Mouse (Mus musculus): ENCODE data around the gene Tnni3k.

GRCm38 (mm10) chr3:154885048-154885447 is 170.2 kb downstream of the Tnni3k start:
- TF ChIP-seq EP300 (IDR thresholded peaks at IDR 0.05; ENCODE audit: low read depth) (no peak), CTCF (IDR thresholded peaks at IDR 0.05; ENCODE audit: low read depth) (no peak)

All from liver, embryonic 14.5 days (tissue).